Mouse (Mus musculus): Measurements from ENCODE around the gene Esr1. TPM values are rescaled to one million over a fixed set of nuclear protein-coding genes. Genes with fewer than 3 reads are reported as not detected.
A peak's percentile ranks its signal among the peaks of the same experiment; 100 is the strongest.

The Esr1 gene
- polyA plus RNA-seq (2016; fragmentation: Nextera tagmentation; extraction: Ambion mirVana), result 0.09 and 0.30 TPM in 2 replicates

- no peaks in the 10 kb centered on the region for H3K27me3 ChIP-seq (replicated peaks)
- ATAC-seq (ENCODE audit: low FRiP score, low read depth), result no peak
- H3K9ac ChIP-seq, result no peak within 1 kb of the TSS
- WGBS, result 54% methylated on average over 13 of the region's 13 CpGs
- no peaks in the 10 kb centered on the region for H3K9me3 ChIP-seq
- no peaks in the 10 kb centered on the region for H3K4me1 ChIP-seq
- no peak within 1 kb of the TSS for H3K4me2 ChIP-seq (replicated peaks)
- no peak within 1 kb of the TSS for H3K4me3 ChIP-seq
- no peak within 1 kb of the TSS for H3K27ac ChIP-seq
- no peaks in the 10 kb centered on the region for H3K36me3 ChIP-seq
Observed at GRCm38 (mm10) chr10:4611386-4612155, at the start of gene Esr1. Gene Esr1 (plus strand): TSS chr10:4611593.

- H3K4me1 ChIP-seq, result no peaks in the 10 kb centered on the region
- no peak overlapping the region for H3K27ac ChIP-seq
- no peaks in the 10 kb centered on the region for H3K27me3 ChIP-seq (replicated peaks)
- no peak overlapping the region for H3K4me3 ChIP-seq
- WGBS, result 92% methylated on average over 1 of the region's 1 CpGs
- H3K4me2 ChIP-seq (replicated peaks), result no peak overlapping the region
- H3K36me3 ChIP-seq, result no peaks in the 10 kb centered on the region
- H3K9me3 ChIP-seq, result no peaks in the 10 kb centered on the region
- no peak overlapping the region for H3K9ac ChIP-seq
- no peak for ATAC-seq (ENCODE audit: low FRiP score, low read depth)
Observed at GRCm38 (mm10) chr10:4565148-4565547, 46.2 kb upstream of the Esr1 start.

- Histone ChIP-seq H3K4me2 (replicated peaks) (no peak overlapping the region), H3K27ac (no peak overlapping the region), H3K4me1 (no peaks in the 10 kb centered on the region), H3K4me3 (no peak overlapping the region), H3K27me3 (replicated peaks) (no peaks in the 10 kb centered on the region), H3K9me3 (no peaks in the 10 kb centered on the region), H3K9ac (no peak overlapping the region), H3K36me3 (no peaks in the 10 kb centered on the region)
- WGBS, result 89% methylated on average over 4 of the region's 4 CpGs
- no peak for ATAC-seq (ENCODE audit: low FRiP score, low read depth)
Observed at GRCm38 (mm10) chr10:4570778-4571177, 40.6 kb upstream of the Esr1 start.

GRCm38 (mm10) chr10:4571304-4571703 is 40.1 kb upstream of the Esr1 start:
- no peak for ATAC-seq (ENCODE audit: low FRiP score, low read depth)
- Histone ChIP-seq H3K9me3 (no peaks in the 10 kb centered on the region), H3K27me3 (replicated peaks) (no peaks in the 10 kb centered on the region), H3K36me3 (no peaks in the 10 kb centered on the region), H3K27ac (no peak overlapping the region), H3K4me2 (replicated peaks) (no peak overlapping the region), H3K4me3 (no peak overlapping the region), H3K4me1 (no peaks in the 10 kb centered on the region), H3K9ac (no peak overlapping the region)
- 80% methylated on average over 4 of the region's 4 CpGs for WGBS

- Histone ChIP-seq H3K9me3 (no peaks in the 10 kb centered on the region), H3K27me3 (replicated peaks) (no peaks in the 10 kb centered on the region), H3K9ac (no peak overlapping the region), H3K36me3 (no peaks in the 10 kb centered on the region), H3K4me2 (replicated peaks) (no peak overlapping the region), H3K4me3 (no peak overlapping the region), H3K27ac (no peak overlapping the region), H3K4me1 (no peaks in the 10 kb centered on the region)
- 77% methylated on average over 5 of the region's 5 CpGs for WGBS
- peak; percentile 77 for ATAC-seq (ENCODE audit: low FRiP score, low read depth)
Observed at GRCm38 (mm10) chr10:4581905-4582304, 29.5 kb upstream of the Esr1 start.

- H3K4me2 ChIP-seq (replicated peaks), result no peak overlapping the region
- H3K27ac ChIP-seq, result no peak overlapping the region
- H3K9ac ChIP-seq, result no peak overlapping the region
- H3K36me3 ChIP-seq, result no peaks in the 10 kb centered on the region
- no peaks in the 10 kb centered on the region for H3K27me3 ChIP-seq (replicated peaks)
- ATAC-seq (ENCODE audit: low FRiP score, low read depth), result no peak
- no peaks in the 10 kb centered on the region for H3K9me3 ChIP-seq
- H3K4me1 ChIP-seq, result no peaks in the 10 kb centered on the region
- WGBS, result 92% methylated on average over 6 of the region's 6 CpGs
- H3K4me3 ChIP-seq, result no peak overlapping the region
Observed at GRCm38 (mm10) chr10:4586691-4587090, 24.7 kb upstream of the Esr1 start.

GRCm38 (mm10) chr10:4589576-4589975 is 21.8 kb upstream of the Esr1 start:
- no peak overlapping the region for H3K27ac ChIP-seq
- 69% methylated on average over 4 of the region's 4 CpGs for WGBS
- ATAC-seq (ENCODE audit: low FRiP score, low read depth), result no peak
- no peak overlapping the region for H3K4me2 ChIP-seq (replicated peaks)
- H3K4me3 ChIP-seq, result no peak overlapping the region
- no peak overlapping the region for H3K9ac ChIP-seq
- no peaks in the 10 kb centered on the region for H3K9me3 ChIP-seq
- no peaks in the 10 kb centered on the region for H3K4me1 ChIP-seq
- H3K36me3 ChIP-seq, result no peaks in the 10 kb centered on the region
- no peaks in the 10 kb centered on the region for H3K27me3 ChIP-seq (replicated peaks)

GRCm38 (mm10) chr10:4590956-4591355 is 20.4 kb upstream of the Esr1 start:
- ATAC-seq (ENCODE audit: low FRiP score, low read depth), result no peak
- Histone ChIP-seq H3K9me3 (no peaks in the 10 kb centered on the region), H3K9ac (no peak overlapping the region), H3K27ac (no peak overlapping the region), H3K4me2 (replicated peaks) (no peak overlapping the region), H3K4me3 (no peak overlapping the region), H3K36me3 (no peaks in the 10 kb centered on the region), H3K4me1 (no peaks in the 10 kb centered on the region), H3K27me3 (replicated peaks) (no peaks in the 10 kb centered on the region)
- 84% methylated on average over 8 of the region's 8 CpGs for WGBS

- 75% methylated on average over 4 of the region's 4 CpGs for WGBS
- no peak for ATAC-seq (ENCODE audit: low FRiP score, low read depth)
Observed at GRCm38 (mm10) chr10:4593828-4594227, 17.6 kb upstream of the Esr1 start.

GRCm38 (mm10) chr10:4597211-4597610 is 14.2 kb upstream of the Esr1 start:
- Histone ChIP-seq H3K36me3 (no peaks in the 10 kb centered on the region), H3K27ac (no peak overlapping the region), H3K4me2 (replicated peaks) (no peak overlapping the region), H3K9ac (no peak overlapping the region), H3K27me3 (replicated peaks) (no peaks in the 10 kb centered on the region), H3K4me3 (no peak overlapping the region), H3K4me1 (no peaks in the 10 kb centered on the region), H3K9me3 (no peaks in the 10 kb centered on the region)
- 86% methylated on average over 4 of the region's 4 CpGs for WGBS
- ATAC-seq (ENCODE audit: low FRiP score, low read depth), result no peak

More at GRCm38 (mm10) chr10:4593828-4594227, 17.6 kb upstream of the Esr1 start:
- H3K4me3 ChIP-seq, result no peak overlapping the region
- no peaks in the 10 kb centered on the region for H3K9me3 ChIP-seq
- no peaks in the 10 kb centered on the region for H3K27me3 ChIP-seq (replicated peaks)
- no peaks in the 10 kb centered on the region for H3K36me3 ChIP-seq
- H3K27ac ChIP-seq, result no peak overlapping the region
- H3K4me1 ChIP-seq, result no peaks in the 10 kb centered on the region
- H3K4me2 ChIP-seq (replicated peaks), result no peak overlapping the region
- H3K9ac ChIP-seq, result no peak overlapping the region

- ATAC-seq (ENCODE audit: low FRiP score, low read depth), result peak; percentile 66; the same call in 1 of the 2 replicates
- 70% methylated on average over 10 of the region's 10 CpGs for WGBS
- no peak overlapping the region for H3K9ac ChIP-seq
- no peak overlapping the region for H3K4me2 ChIP-seq (replicated peaks)
- H3K36me3 ChIP-seq, result no peaks in the 10 kb centered on the region
- no peaks in the 10 kb centered on the region for H3K27me3 ChIP-seq (replicated peaks)
- no peaks in the 10 kb centered on the region for H3K9me3 ChIP-seq
- H3K4me1 ChIP-seq, result no peaks in the 10 kb centered on the region
- no peak overlapping the region for H3K4me3 ChIP-seq
- no peak overlapping the region for H3K27ac ChIP-seq
Observed at GRCm38 (mm10) chr10:4598244-4598842, 13.1 kb upstream of the Esr1 start.

GRCm38 (mm10) chr10:4598916-4599315 is 12.5 kb upstream of the Esr1 start:
- no peak for ATAC-seq (ENCODE audit: low FRiP score, low read depth)
- Histone ChIP-seq H3K4me2 (replicated peaks) (no peak overlapping the region), H3K4me3 (no peak overlapping the region), H3K36me3 (no peaks in the 10 kb centered on the region), H3K9ac (no peak overlapping the region), H3K4me1 (no peaks in the 10 kb centered on the region), H3K9me3 (no peaks in the 10 kb centered on the region), H3K27ac (no peak overlapping the region), H3K27me3 (replicated peaks) (no peaks in the 10 kb centered on the region)
- WGBS, result 85% methylated on average over 12 of the region's 12 CpGs

- Histone ChIP-seq H3K4me2 (replicated peaks) (no peak overlapping the region), H3K27me3 (replicated peaks) (no peaks in the 10 kb centered on the region), H3K27ac (no peak overlapping the region), H3K9ac (no peak overlapping the region), H3K4me3 (no peak overlapping the region), H3K36me3 (no peaks in the 10 kb centered on the region), H3K9me3 (no peaks in the 10 kb centered on the region), H3K4me1 (no peaks in the 10 kb centered on the region)
- ATAC-seq (ENCODE audit: low FRiP score, low read depth), result no peak
- 83% methylated on average over 4 of the region's 4 CpGs for WGBS
Observed at GRCm38 (mm10) chr10:4599591-4599990, 11.8 kb upstream of the Esr1 start.
